Mouse (Mus musculus) bone marrow, adult 2 months (tissue): Measurements from ENCODE around the gene Rasl11a.

Experiments
- CTCF ChIP-seq: fragments of 200-500 bp; IDR thresholded peaks from 2 replicates; pipeline ENCODE4 v1.5.1; 2011; ENCODE audit warnings: low read length, control low read depth; ENCODE audit not compliant: control insufficient read depth, insufficient read depth
- POLR2A ChIP-seq: fragments of 200-500 bp; IDR thresholded peaks from 2 replicates; pipeline ENCODE4 v1.6.1; 2011; ENCODE audit warnings: low read depth, mild to moderate bottlenecking, control low read depth, low read length, borderline replicate concordance; ENCODE audit not compliant: control insufficient read depth

GRCm38 (mm10) chr5:146858772-146859171 is 13.9 kb downstream of the Rasl11a start:
- TF ChIP-seq CTCF (no peak), POLR2A (no peak)
